Mouse (Mus musculus) naive thymus-derived CD4-positive, alpha-beta T cell, adult 2 months (primary cell): Measurements from ENCODE around the gene Myo1d.

Experiments used
- DNase-seq: peaks from one replicate; pipeline ENCODE4 v3.0.0-alpha.2; 2011; ENCODE audit warnings: low read depth

Gene Myo1d

DNA sequence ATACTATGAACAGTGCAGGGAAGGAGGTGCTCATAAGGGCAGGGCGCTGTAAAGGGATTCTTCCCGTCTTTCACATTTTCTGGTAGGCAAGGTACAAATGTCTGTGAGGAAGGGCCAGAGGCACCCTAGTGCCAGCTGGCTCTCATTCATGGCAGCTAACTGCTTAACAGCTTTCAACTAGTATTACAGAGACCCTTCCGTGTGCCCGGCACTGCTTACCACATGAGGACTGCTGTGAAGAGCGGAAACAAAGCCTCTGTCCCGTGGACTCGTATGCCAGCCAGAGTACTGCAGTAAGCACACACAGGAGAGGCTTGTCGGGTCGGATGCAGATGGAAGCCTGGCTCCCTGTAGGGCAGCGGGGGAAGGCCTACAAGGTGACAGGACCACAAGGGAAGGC, 229.6 kb downstream of the Myo1d start:
- no peak for DNase-seq

DNA sequence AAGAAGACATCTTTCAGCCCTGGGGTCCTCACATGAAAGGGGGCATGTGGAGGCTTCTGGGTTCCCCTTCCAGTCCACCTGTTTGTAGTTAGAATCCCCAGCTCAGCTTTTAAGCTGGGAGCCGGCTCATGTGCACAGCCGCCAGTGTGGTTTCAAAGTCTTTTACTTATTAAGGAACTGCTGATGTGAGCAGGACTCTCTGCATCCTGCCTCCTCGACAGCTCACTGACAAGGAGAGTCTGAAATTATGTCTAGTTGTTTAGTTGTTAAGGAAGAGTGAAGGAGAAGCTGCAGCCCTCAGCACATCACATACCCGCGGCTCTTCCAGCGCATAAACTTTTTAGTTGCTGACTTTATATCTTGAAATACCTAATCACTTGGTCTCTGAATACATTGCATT, 230.0 kb downstream of the Myo1d start:
- DNase-seq: no peak

DNA sequence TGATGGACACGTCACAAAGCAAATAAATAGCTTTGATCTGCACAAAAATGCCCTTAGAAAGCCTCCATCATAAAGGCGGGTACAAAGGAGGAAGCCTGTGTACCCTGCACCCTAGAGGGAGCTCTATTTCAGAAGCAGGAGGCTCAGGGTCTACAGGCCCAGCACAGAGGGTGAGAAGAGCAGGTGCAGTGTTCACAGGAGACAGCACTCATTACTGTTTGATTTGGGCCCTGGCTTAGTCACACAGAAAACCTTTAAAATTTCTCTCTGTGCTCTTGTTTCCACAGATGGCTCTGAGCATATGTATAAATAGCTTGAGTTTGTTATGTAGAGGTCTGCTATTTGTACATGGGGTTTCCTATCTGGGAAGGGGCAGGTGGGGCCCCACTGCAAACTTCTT, 233.6 kb downstream of the Myo1d start:
- no peak for DNase-seq

DNA sequence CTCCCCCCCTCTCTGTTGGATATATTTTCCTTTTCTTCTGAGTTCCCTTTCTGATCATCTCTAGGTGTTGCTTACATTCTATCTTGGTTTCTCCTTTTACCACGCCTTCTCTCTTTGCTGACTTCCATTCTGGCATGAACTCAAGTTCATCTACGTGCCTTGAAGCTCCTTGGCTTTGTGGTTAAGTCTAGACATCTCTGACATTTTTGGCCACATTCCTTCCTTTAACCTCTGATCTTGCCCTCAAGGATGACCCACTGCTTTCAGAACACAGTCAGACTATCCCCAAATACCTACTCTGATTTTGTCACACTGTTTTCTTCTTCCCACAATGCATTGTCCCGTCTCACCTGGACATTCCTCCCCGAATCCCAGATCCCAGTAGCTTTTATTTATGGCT, 240.8 kb downstream of the Myo1d start:
- no peak for DNase-seq

- no peak for DNase-seq
Measured at GRCm38 (mm10) chr11:80532966-80533365, 246.9 kb downstream of the Myo1d start.

DNA sequence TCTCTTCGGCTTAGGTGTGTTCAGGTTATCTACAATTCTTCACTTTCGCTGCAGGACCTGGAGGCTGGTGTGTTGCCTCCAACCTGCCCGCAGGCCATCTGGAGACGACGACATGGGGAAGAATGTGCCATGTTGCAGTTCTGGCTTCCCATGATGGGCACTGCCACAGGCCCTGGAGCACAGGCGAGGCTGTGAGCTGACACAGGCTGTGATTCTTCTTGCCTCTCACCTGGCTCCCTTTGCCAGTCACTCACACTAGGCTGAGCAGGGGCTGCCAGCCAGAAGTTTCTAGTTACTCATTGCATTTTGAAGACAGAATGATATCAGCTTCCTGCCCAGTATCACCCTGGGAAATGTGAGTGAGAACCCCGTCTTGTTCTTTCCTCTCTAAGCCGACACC, 250.7 kb downstream of the Myo1d start:
- DNase-seq: no peak

- peak; percentile 47 for DNase-seq
Measured at GRCm38 (mm10) chr11:80527697-80528096, 252.1 kb downstream of the Myo1d start.

GRCm38 (mm10) chr11:80524213-80524612, 255.6 kb downstream of the Myo1d start:
- no peak for DNase-seq

GRCm38 (mm10) chr11:80523410-80523809, 256.4 kb downstream of the Myo1d start:
- no peak for DNase-seq

- no peak for DNase-seq
Measured at GRCm38 (mm10) chr11:80522852-80523251, 257.0 kb downstream of the Myo1d start.

- no peak for DNase-seq
Measured at GRCm38 (mm10) chr11:80521148-80521547, 258.7 kb downstream of the Myo1d start.

DNA sequence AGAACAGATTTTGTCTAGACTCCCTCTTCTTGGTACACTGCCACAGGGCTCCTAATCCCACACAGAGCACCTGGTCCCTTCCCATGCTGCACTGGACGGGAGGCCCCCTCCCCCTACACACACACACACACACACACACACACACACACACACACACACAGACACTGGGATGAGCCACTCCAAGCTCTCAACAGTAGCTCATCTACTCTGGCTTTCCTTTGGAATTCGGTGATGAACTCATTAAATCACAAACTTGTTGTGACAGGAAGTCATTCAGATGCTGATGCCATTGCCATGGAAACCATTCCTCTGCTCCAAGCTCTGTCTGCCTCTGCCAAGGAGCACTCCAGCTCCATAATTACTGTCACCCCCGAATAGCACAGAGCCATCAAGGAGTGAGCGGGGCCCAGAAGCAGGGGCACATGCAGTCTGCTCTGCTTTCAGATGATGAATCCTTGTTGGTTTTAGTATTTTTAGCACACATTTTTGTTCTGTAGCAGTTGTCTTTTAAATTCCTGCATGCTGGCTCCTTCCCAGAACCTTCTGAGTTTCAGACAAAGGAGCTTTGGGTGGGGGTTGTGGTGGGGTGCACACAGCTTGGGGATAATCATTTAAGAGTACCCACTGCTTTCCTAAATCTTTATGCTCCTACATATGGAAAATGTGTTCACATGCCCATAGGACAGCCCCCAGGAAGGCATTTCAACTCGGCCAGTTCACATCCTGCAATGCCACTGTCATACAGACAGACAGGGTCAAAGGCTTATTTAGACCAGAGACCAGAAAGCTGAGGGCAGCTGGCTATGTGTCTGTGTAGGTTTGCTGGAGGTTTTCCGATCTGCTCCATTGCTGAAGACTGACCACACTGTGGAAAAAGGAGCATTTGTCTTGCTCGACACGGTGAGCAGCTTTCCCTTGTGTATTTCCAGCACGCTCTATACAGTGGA, 261.1 kb downstream of the Myo1d start:
- no peak for DNase-seq

GRCm38 (mm10) chr11:80515895-80516294, 263.9 kb downstream of the Myo1d start:
- DNase-seq: no peak

DNA sequence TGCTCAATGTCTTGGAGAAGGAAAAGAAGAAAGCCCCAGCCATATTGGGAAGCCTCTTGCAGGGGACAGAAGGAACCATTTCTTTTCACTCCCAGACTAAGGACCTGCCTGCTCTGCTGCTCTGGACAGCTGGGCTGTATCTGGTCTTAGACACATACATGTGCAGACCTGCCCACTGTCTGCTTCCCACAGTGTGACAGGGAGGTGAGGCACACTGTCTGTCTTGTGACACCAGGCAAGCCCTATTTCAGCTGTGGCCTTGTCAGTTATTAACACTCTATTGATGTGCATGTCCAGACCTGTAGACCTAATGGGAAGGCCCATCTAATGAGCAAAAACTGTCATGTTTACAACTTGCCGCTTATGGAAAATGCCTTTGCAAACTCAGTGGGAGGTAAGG, 264.5 kb downstream of the Myo1d start:
- DNase-seq: no peak

- peak; percentile 56 for DNase-seq
Measured at GRCm38 (mm10) chr11:80513796-80514195, 266.0 kb downstream of the Myo1d start.

DNA sequence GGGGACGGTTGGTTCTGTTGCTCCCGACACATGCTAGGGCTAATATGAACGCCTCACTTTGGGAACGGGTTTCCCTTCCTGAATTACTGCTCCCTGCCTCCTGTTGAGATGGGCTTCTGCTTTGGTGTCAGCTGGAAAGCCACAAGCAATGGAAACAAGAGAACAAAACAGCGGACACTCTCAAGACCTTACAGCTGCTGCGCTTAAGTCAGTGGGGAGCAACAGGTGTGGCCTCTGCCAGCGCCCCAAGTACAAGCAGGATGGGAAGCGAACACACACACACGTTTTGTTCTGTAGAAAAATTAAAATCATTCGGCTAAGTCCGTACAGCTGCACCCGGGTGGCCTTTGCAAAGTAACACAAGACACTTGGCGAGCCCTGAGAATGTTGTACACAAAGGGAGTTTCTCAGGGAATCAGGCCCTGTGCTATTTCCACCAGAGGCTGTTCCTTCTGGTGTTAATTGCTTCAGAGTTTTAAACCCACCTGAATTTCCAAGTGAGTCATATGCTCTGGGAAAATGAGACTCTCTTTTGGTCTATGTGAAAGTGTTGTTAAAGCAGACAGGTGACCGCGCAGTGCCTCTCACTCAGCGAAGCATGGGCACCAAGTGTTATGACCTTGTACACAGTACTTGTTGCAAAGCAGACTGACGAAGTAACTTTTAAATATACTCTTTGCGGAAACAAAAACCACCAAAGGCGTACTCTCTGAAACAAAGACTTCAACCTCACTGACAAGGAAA, 267.3 kb downstream of the Myo1d start:
- peak; percentile 39 for DNase-seq

- DNase-seq: no peak
Measured at GRCm38 (mm10) chr11:80510124-80510523, 269.7 kb downstream of the Myo1d start.

DNA sequence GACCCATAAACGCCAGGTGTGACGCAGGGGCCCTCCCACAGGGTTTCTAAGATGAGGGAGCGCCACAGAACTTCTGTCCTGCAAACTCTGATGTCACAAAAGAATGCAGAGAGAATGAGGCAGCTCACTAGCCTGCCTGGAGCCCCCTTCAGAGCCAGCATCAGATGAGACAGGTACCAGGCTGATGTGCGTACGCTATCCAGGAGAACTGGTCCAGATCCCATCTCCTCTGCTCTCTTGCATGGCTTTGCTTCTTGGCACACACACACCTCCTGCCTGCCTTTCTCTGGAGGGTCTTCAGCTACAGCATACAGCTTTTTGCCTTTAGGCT, 270.7 kb downstream of the Myo1d start:
- no peak for DNase-seq

DNA sequence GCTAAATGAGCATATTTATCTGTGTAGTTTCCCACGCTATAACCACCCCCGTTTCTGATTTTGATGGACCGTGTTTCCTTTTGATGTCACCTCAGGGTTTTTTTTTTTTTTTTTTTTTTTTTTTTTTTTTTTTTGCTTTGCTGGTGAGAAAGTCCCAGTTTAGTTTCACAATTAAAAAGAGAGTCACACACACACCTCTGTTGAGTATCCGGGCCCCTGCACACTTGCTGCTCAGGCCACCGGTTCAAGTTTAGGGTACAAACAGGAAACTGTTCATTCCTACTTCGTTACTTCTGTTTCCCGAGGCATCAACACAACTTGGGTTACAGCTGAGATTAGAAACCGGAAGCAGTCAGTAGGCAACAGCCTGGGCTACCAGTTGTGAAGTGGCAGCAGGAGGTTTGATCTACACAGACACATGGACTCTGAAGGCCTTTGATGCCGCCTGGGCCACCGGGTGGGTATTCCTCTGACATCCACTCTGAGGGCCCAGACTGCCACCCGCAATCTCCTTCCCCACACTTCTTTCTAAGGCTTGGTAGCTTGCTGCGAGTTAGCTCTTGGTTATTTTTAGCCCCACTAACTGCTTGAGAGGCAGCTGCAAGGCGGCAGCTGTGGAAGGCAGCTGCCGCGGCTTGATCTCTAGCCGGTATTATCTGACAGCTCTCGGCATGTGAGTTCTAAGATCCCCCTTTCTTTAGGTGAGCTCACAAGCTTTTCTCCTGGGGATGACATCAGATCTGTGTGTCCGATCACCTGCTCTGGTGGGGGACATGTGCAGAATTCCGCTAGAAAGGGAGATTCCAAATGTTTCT, 271.3 kb downstream of the Myo1d start:
- DNase-seq: peak; percentile 86

DNA sequence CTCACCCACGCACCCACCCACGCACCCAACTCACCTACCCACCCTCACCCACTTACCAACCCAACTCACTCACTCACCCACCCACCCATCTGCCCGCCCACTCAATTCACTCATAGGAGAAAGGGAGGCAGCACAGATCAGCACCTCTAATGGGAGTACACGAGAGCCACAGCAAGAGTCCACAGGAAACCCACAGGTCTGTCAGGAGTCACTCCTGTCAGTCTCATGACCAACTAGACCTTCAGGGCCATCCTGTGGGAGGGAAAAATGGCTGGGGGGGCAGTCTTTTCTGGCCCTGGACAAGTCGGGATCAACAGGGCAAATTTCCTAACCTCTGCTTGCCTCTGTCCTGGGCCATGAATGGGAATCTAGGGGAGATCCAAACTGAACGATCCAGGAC, 272.0 kb downstream of the Myo1d start:
- DNase-seq: no peak

GRCm38 (mm10) chr11:80506483-80506882, 273.3 kb downstream of the Myo1d start:
- no peak for DNase-seq

DNA sequence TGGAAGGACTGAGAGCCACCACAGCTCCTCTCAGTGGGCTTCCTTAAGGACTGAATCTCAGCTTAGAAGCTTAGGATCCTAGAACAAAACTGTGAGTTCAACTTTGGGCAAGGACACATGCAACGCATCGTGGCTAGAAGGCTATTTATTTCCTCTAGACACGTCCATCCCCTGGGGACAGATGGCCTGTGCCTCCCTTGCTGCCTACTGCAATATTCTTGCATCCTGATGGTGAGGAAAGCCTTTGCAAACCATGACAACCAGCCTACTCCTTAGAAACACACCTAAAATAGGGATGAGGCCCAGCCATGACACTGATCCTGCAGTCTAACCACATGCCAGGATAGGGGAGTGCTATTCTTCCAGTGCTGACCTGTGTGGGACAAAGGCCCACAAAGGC, 274.2 kb downstream of the Myo1d start:
- DNase-seq: no peak
